Mouse (Mus musculus) CH12.LX (cell line): Measurements from ENCODE around the gene Olfr1084. TPM values are rescaled to one million over a fixed set of nuclear protein-coding genes. Genes with fewer than 3 reads are reported as not detected.
"Not testable (repeated sequence)": the region's sequence is repeated elsewhere in the genome, so short reads cannot be mapped to it uniquely, and the experiment has no call there.

ENCODE experiments used
- DNase-seq: peaks from one replicate; pipeline ENCODE4 v3.0.0-alpha.2; 2013; ENCODE audit errors: extremely low read depth
- H3K27ac ChIP-seq: 2 replicates; pipeline ENCODE4 v1.5.1; 2012; ENCODE audit warnings: low read depth, mild to moderate bottlenecking, control low read depth, moderate library complexity; ENCODE audit not compliant: insufficient read depth
- H3K27me3 ChIP-seq: replicated peaks from 2 replicates; pipeline ENCODE3; 2012; ENCODE audit warnings: inconsistent platforms
- H3K36me3 ChIP-seq, 2 experiments: replicated peaks in 1 of 2; 2 replicates each; pipeline versions ENCODE3 to v1.6.1; 2012; ENCODE audit warnings: inconsistent platforms in 1 of 2, low read length in 1 of 2, mild to moderate bottlenecking in 1 of 2, mixed read lengths in 1 of 2, moderate library complexity in 1 of 2; ENCODE audit not compliant: control insufficient read depth in 1 of 2, insufficient read depth in 1 of 2
- H3K4me1 ChIP-seq, 2 experiments: 2 replicates each; pipeline ENCODE4 v1.6.1; 2012; ENCODE audit warnings: inconsistent platforms in 1 of 2, moderate library complexity in 1 of 2; ENCODE audit not compliant: insufficient read depth in 2 of 2, control insufficient read depth in 1 of 2
- H3K4me2 ChIP-seq: 2 replicates; pipeline ENCODE4 v1.6.1; 2012; ENCODE audit warnings: low read depth, mild to moderate bottlenecking, control low read depth; ENCODE audit not compliant: poor library complexity, insufficient read depth, severe bottlenecking
- H3K4me3 ChIP-seq, 3 experiments: fragments of 150-350 bp in 1 of 3; sonication (generic) in 1 of 3; replicated peaks in 1 of 3; 2 replicates each; pipeline versions ENCODE3 to v1.5.1; 2011 to 2012; ENCODE audit warnings: low read depth in 2 of 3, low read length in 2 of 3, mild to moderate bottlenecking in 2 of 3, moderate library complexity in 2 of 3, control low read depth in 1 of 3, improper control_type of control experiment in 1 of 3, inconsistent platforms in 1 of 3, mixed read lengths in 1 of 3; ENCODE audit not compliant: poor library complexity in 1 of 3
- H3K79me2 ChIP-seq: replicated peaks from 2 replicates; pipeline ENCODE4 v1.6.1; 2012; ENCODE audit warnings: mild to moderate bottlenecking, moderate library complexity; ENCODE audit not compliant: control insufficient read depth, poor library complexity, insufficient read depth, severe bottlenecking; ENCODE audit errors: extremely low read depth
- H3K9ac ChIP-seq: 2 replicates; pipeline ENCODE4 v1.6.1; 2012; ENCODE audit warnings: low read depth, mild to moderate bottlenecking, control low read depth, moderate library complexity; ENCODE audit not compliant: insufficient read depth
- H3K9me3 ChIP-seq: replicated peaks from 2 replicates; pipeline ENCODE3; 2012; ENCODE audit warnings: low read length, inconsistent platforms, mixed read lengths
- E2F4 ChIP-seq: IDR thresholded peaks from 2 replicates; pipeline ENCODE4 v1.6.1; 2011; ENCODE audit warnings: low read depth, low read length, improper control_type of control experiment; ENCODE audit not compliant: insufficient replicate concordance
- EP300 ChIP-seq: IDR thresholded peaks from 2 replicates; pipeline ENCODE4 v1.6.1; 2011; ENCODE audit warnings: low read length, improper control_type of control experiment
- ETS1 ChIP-seq: conservative IDR thresholded peaks from 2 replicates; pipeline ENCODE4 v1.6.1; 2012; ENCODE audit warnings: low read depth, mild to moderate bottlenecking, inconsistent platforms, low read length, improper control_type of control experiment, moderate library complexity
- HCFC1 ChIP-seq: IDR thresholded peaks from 2 replicates; pipeline ENCODE4 v1.6.1; 2012; ENCODE audit warnings: low read depth, mild to moderate bottlenecking, inconsistent platforms, low read length, improper control_type of control experiment
- IRF4 ChIP-seq: IDR thresholded peaks from 2 replicates; pipeline ENCODE4 v1.6.1; 2014; ENCODE audit warnings: low read depth, mild to moderate bottlenecking, inconsistent platforms, low read length, improper control_type of control experiment
- JUN ChIP-seq: IDR thresholded peaks from 2 replicates; pipeline ENCODE4 v1.6.1; 2011; ENCODE audit warnings: low read depth, mild to moderate bottlenecking, low read length, improper control_type of control experiment, moderate library complexity; ENCODE audit not compliant: insufficient read depth
- MEF2A ChIP-seq: IDR thresholded peaks from 2 replicates; pipeline ENCODE4 v1.6.1; 2014; ENCODE audit warnings: low read depth, mild to moderate bottlenecking, inconsistent platforms, low read length, improper control_type of control experiment, borderline replicate concordance
- MYC ChIP-seq: IDR thresholded peaks from 2 replicates; pipeline ENCODE4 v1.6.1; 2011; ENCODE audit warnings: low read depth, mild to moderate bottlenecking, improper control_type of control experiment, low read length
- NELFE ChIP-seq: IDR thresholded peaks from 2 replicates; pipeline ENCODE4 v1.6.1; 2011; ENCODE audit warnings: low read depth, low read length, improper control_type of control experiment
- NRF1 ChIP-seq: IDR thresholded peaks from 2 replicates; pipeline ENCODE4 v1.6.1; 2014; ENCODE audit warnings: low read depth, mild to moderate bottlenecking, inconsistent platforms, low read length, improper control_type of control experiment, moderate library complexity
- POLR2A ChIP-seq: IDR thresholded peaks from 2 replicates; pipeline ENCODE4 v1.6.1; 2011; ENCODE audit warnings: low read depth, mild to moderate bottlenecking, improper control_type of control experiment, low read length
- POLR2AphosphoS2 ChIP-seq: IDR thresholded peaks from 2 replicates; pipeline ENCODE4 v1.6.1; 2011; ENCODE audit warnings: low read depth, low read length, improper control_type of control experiment
- RAD21 ChIP-seq: IDR thresholded peaks from 2 replicates; pipeline ENCODE4 v1.6.1; 2011; ENCODE audit warnings: low read depth, mild to moderate bottlenecking, low read length, improper control_type of control experiment, moderate library complexity
- SIN3A ChIP-seq: IDR thresholded peaks from 2 replicates; pipeline ENCODE4 v1.6.1; 2012; ENCODE audit warnings: low read length, improper control_type of control experiment, inconsistent platforms
- TCF12 ChIP-seq: IDR thresholded peaks from 2 replicates; pipeline ENCODE4 v1.6.1; 2014; ENCODE audit warnings: low read depth, mild to moderate bottlenecking, inconsistent platforms, low read length, improper control_type of control experiment
- UBTF ChIP-seq: IDR thresholded peaks from 2 replicates; pipeline ENCODE4 v1.6.1; 2012; ENCODE audit warnings: low read depth, mild to moderate bottlenecking, inconsistent platforms, low read length, improper control_type of control experiment, moderate library complexity
- ZMIZ1 ChIP-seq: IDR thresholded peaks from 2 replicates; pipeline ENCODE4 v1.6.1; 2012; ENCODE audit warnings: low read depth, mild to moderate bottlenecking, inconsistent platforms, low read length, improper control_type of control experiment
- dilution Hi-C: fragments of 300-500 bp; cut with MboI; formaldehyde crosslinking; loops from 2 replicates; pipeline ENCODE4 v1.14.3; 2020; ENCODE audit warnings: low sequenced_read_pairs; ENCODE audit not compliant: extremely low pct_unique_long_range_greater_than_20kb, extremely low pct_ligation_motif_present
- in situ Hi-C: fragments of 300-500 bp; cut with MboI; formaldehyde crosslinking; loops from 3 replicates; pipeline ENCODE4 v1.14.3; 2019; ENCODE audit warnings: low sequenced_read_pairs, low pct_ligation_motif_present, low pct_unique_long_range_greater_than_20kb, mixed read lengths
- polyA plus RNA-seq: library from polyadenylated mRNA; unstranded; fragments of >175 nt; gene quantifications from 2 replicates; pipeline ENCODE4 v1.2.1, GENCODE M21; 2012; ENCODE audit warnings: low read depth; ENCODE audit not compliant: insufficient read length
- total RNA-seq, 2 experiments: library from RNA; depleted of rRNA; stranded (reverse); fragments of 300-350 nt in 1 of 2; fragments of >200 nt in 1 of 2; gene quantifications; 2 replicates each; pipeline ENCODE4 v1.2.3; 2012 to 2014

Olfr1084 gene
- total RNA-seq (2012; rRNA removed) (not detected in 2 replicates), total RNA-seq (2014; rRNA removed) (not detected in 2 replicates), polyA plus RNA-seq (not detected in 2 replicates)

DNA sequence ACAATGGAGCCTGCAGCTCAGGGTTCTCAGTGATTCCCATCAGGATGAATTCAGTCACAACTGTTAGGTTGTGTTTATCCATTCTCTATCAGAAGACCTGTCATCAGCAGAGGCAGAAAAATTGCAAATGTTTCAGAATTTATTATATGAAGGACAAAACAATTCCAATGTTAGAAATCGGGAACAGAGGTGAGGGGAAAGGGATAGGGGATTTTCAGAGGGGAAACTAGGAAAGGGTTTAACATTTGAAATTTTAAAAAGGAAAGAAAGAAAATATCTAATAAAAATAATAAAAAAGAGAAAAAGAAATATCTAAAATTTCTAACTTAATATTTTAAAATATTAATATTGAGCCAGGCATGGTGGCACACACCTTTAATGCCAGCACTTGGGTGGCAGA is at the start of gene Olfr1084:
Gene Olfr1084, minus strand, starts transcription at position 101 of the 400 bp plus-strand sequence.
- H3K9me3 ChIP-seq, DNase-seq, H3K27ac ChIP-seq, H3K79me2 ChIP-seq, H3K27me3 ChIP-seq, H3K9ac ChIP-seq, in situ Hi-C loops, H3K36me3 ChIP-seq, H3K4me3 ChIP-seq, dilution Hi-C loops, H3K4me1 ChIP-seq, H3K4me2 ChIP-seq: not testable (repeated sequence)

DNA sequence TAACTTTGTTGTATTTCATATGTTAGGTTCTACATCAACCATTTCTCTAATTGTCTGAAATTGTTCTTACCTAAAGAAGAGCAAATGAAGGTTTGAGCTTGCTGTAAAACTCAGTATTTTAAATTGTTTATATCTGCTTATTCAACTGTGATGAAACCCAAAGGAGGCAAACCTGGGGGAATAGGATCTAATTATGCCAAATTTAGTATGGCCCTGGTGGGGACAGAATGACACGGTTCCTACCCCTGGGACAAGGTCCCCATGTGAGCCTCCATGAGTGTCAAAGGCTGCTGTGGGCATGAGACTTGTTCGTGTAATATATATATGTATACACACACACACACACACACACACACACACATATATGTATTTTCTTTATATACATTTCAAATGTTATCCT is 40.5 kb upstream of the Olfr1084 start, which contains the start of gene Olfr1086:
Gene Olfr1086, minus strand, starts transcription at position 101 of the 400 bp plus-strand sequence.
- H3K27me3 ChIP-seq: no peaks in the 10 kb centered on the region
- no peak within 1 kb of the TSS for H3K4me3 ChIP-seq
- dilution Hi-C loops: no loop called here
- in situ Hi-C loops: no loop called here
- no peak within 1 kb of the TSS for H3K9ac ChIP-seq
- H3K27ac ChIP-seq: no peak within 1 kb of the TSS
- H3K4me2 ChIP-seq: no peak within 1 kb of the TSS
- DNase-seq: no peak
- H3K4me1 ChIP-seq: no peaks in the 10 kb centered on the region
- H3K79me2 ChIP-seq: no peaks in the 10 kb centered on the region
- TF ChIP-seq HCFC1 (no peak), TCF12 (no peak), ZMIZ1 (no peak), MEF2A (no peak), POLR2AphosphoS2 (no peak), IRF4 (no peak), POLR2A (no peak), E2F4 (no peak), NRF1 (no peak), JUN (no peak), SIN3A (no peak), NELFE (no peak), ETS1 (no peak), RAD21 (no peak), MYC (no peak), EP300 (no peak), UBTF (no peak)
- TF ChIP-seq, all 38 proteins: peak for 0
- Histone ChIP-seq H3K36me3 (no peaks in the 10 kb centered on the region), H3K9me3 (peaks cover 20% of the 10 kb centered on the region)
